Mouse (Mus musculus) hindbrain, postnatal 0 days (tissue): ENCODE measurements at regions not wholly inside any gene's neighbourhood (a gene's known extent, or its start where the extent isn't known, plus 50 kb on each side); places are given as distances from the start of the nearest gene placed in this dataset.
A peak's percentile ranks its signal among the peaks of the same experiment; 100 is the strongest.

Source experiments
- ATAC-seq: fragments of 200-750 bp; cut with Nextera tagmentation; 2 replicates; pipeline ENCODE4 v1.8.0; 2017; ENCODE audit warnings: mild to moderate bottlenecking, moderate TSS enrichment, moderate library complexity
- DNase-seq: peaks from one replicate; pipeline ENCODE4 v3.0.0-alpha.2; 2015; ENCODE audit warnings: low spot score
- H3K27ac ChIP-seq: fragments of 300-500 bp; sonication (generic); 2 replicates; pipeline ENCODE4 v1.5.1; 2014; ENCODE audit warnings: mild to moderate bottlenecking
- H3K27me3 ChIP-seq: fragments of 300-500 bp; sonication (generic); 2 replicates; pipeline ENCODE4 v1.6.1; 2014; ENCODE audit warnings: low read length, mixed read lengths; ENCODE audit not compliant: insufficient read depth
- H3K36me3 ChIP-seq: fragments of 300-500 bp; sonication (generic); 2 replicates; pipeline ENCODE4 v1.6.1; 2014; ENCODE audit warnings: low read length, mixed read lengths; ENCODE audit not compliant: insufficient read depth
- H3K4me1 ChIP-seq: fragments of 300-500 bp; sonication (generic); 2 replicates; pipeline ENCODE4 v1.6.1; 2014; ENCODE audit warnings: antibody characterized with exemption, low read length, mixed read lengths; ENCODE audit not compliant: insufficient read depth
- H3K4me2 ChIP-seq: fragments of 300-500 bp; sonication (generic); 2 replicates; pipeline ENCODE4 v1.6.1; 2014; ENCODE audit warnings: low read depth, mild to moderate bottlenecking, low read length, moderate library complexity, mixed read lengths
- H3K4me3 ChIP-seq: fragments of 300-500 bp; sonication (generic); 2 replicates; pipeline ENCODE4 v1.5.1; 2014; ENCODE audit warnings: low read length
- H3K9ac ChIP-seq: fragments of 300-500 bp; sonication (generic); replicated peaks from 2 replicates; pipeline ENCODE4 v1.6.1; 2014; ENCODE audit warnings: mild to moderate bottlenecking, low read length, moderate library complexity, mixed read lengths
- H3K9me3 ChIP-seq: fragments of 300-500 bp; sonication (generic); 2 replicates; pipeline ENCODE4 v1.6.1; 2016; ENCODE audit warnings: low read length, mixed read lengths
- CTCF ChIP-seq: IDR thresholded peaks from 2 replicates; pipeline ENCODE4 v1.5.1; 2016; ENCODE audit warnings: antibody characterized with exemption, control low read depth, low read depth
- WGBS: fragments of 180-500 bp; shearing (Covaris S2); extraction: QIAGEN DNeasy Blood & Tissue Kit; methylation state at CpG from one replicate; pipeline ENCODE4 v1.1.7; 2014; 5-methylcytosine and 5-hydroxymethylcytosine counted together

DNA sequence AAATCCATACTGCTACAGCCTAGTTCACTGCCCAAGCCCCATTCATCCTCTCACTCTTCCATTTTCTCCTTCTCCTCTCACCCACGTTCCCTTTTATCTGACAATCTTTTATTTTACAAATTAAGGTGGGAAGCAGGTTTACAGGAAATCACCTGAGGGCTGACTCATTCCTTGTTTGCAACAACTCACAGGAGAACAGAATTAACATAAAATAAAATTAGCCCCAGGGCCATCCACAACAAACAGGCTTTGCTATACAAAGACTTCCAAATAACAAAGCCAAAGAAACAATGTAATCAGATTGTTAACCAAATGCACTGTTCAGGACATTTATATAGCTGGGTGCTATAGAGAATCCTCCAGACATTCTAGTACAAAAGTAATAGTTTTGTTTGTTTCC, 585.1 kb upstream of the Cdh12 start:
- H3K27ac ChIP-seq = no peak overlapping the region
- no peaks in the 10 kb centered on the region for H3K36me3 ChIP-seq
- TF ChIP-seq CTCF = no peak
- H3K9ac ChIP-seq = no peak overlapping the region
- no peak overlapping the region for H3K4me2 ChIP-seq
- no peaks in the 10 kb centered on the region for H3K9me3 ChIP-seq
- no peak overlapping the region for H3K4me3 ChIP-seq
- WGBS = 38% methylated on average over 1 of the region's 1 CpGs
- no peak for ATAC-seq
- no peaks in the 10 kb centered on the region for H3K27me3 ChIP-seq
- no peaks in the 10 kb centered on the region for H3K4me1 ChIP-seq
- DNase-seq = no peak

DNA sequence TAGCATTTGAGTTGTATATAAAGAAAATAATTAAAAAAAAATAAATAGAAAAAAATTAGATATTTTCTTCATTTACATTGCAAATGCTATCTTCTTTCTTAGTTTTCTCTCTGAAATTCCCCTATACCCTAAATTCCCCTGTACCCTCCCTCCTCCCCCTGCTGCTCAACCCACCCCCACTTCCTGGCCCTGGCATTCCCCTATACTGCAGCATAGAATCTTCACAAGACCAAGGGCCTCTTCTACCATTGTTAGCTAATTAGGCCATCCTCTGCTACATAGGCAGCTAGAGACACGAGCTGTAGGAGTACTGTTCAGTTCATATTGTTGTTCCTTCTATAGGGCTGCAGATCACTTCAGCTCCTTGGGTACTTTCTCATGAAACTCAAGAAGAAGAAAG, 582.5 kb upstream of the Cdh12 start:
- no peak overlapping the region for H3K9ac ChIP-seq

DNA sequence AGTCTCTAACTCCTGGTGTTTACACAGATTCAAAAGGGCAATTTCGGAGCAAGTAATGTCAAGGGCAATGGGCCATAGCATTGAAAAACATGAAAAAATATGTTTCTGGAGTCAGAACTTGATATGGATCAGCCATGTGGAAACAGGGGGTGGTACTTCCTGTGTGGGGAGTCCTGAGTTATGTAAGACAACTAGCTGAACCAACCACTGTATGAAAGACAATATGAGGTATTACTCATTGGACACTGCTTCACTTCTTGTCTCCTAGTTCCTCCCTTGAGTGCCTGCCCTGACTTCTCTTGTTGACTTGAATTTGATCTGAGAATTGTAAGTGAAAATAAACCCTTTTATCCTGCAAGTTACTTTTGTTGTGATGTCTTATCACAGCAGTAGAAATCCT, 580.0 kb upstream of the Cdh12 start:
- no peak for TF ChIP-seq CTCF
- WGBS = 85% methylated on average over 1 of the region's 1 CpGs
- Histone ChIP-seq H3K4me2 (no peak overlapping the region), H3K27me3 (no peaks in the 10 kb centered on the region), H3K27ac (no peak overlapping the region), H3K9me3 (no peaks in the 10 kb centered on the region), H3K36me3 (no peaks in the 10 kb centered on the region), H3K4me1 (no peaks in the 10 kb centered on the region), H3K4me3 (no peak overlapping the region), H3K9ac (no peak overlapping the region)
- DNase-seq = no peak
- ATAC-seq = no peak

More for the DNA sequence above, 582.5 kb upstream of the Cdh12 start:
- Histone ChIP-seq H3K4me2 (no peak overlapping the region), H3K4me1 (no peaks in the 10 kb centered on the region), H3K9me3 (no peaks in the 10 kb centered on the region), H3K27ac (no peak overlapping the region), H3K27me3 (no peaks in the 10 kb centered on the region), H3K4me3 (no peak overlapping the region), H3K36me3 (no peaks in the 10 kb centered on the region)
- 60% methylated on average over 1 of the region's 1 CpGs for WGBS
- DNase-seq (no peak), ATAC-seq (no peak)
- TF ChIP-seq CTCF = no peak

DNA sequence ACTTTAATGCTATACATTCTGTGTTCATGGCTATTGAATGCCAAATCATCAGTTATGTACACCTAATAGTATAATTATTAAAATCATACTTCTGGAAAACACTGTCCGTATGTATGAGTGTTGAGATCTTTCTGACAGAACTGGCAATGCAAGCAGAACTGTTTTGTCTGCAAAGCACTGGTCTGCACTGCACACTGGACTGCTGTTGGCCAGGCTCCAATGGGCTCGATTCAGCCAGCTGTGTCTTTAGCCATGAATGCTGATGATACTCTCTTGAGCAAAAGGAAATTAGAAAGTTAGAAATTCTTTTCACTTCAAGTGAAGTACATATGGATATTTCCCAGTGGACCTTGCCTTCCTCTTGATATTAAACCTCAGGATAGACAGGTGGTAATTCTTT, 576.5 kb upstream of the Cdh12 start:
- WGBS = 50% methylated on average over 2 of the region's 2 CpGs
- DNase-seq = peak; percentile 33
- H3K27me3 ChIP-seq = no peaks in the 10 kb centered on the region

More for the DNA sequence above, 576.5 kb upstream of the Cdh12 start:
- Histone ChIP-seq H3K27ac (no peak overlapping the region), H3K9ac (no peak overlapping the region), H3K9me3 (no peaks in the 10 kb centered on the region), H3K4me2 (no peak overlapping the region), H3K36me3 (no peaks in the 10 kb centered on the region), H3K4me1 (no peaks in the 10 kb centered on the region), H3K4me3 (no peak overlapping the region)
- no peak for TF ChIP-seq CTCF
- no peak for ATAC-seq
